Mouse (Mus musculus): ENCODE data around the gene Ttll8. TPM values are rescaled to one million over a fixed set of nuclear protein-coding genes. Genes with fewer than 3 reads are reported as not detected.

The Ttll8 gene
- polyA plus RNA-seq, 1 experiment from 2014 or later: 0.13 TPM

DNA sequence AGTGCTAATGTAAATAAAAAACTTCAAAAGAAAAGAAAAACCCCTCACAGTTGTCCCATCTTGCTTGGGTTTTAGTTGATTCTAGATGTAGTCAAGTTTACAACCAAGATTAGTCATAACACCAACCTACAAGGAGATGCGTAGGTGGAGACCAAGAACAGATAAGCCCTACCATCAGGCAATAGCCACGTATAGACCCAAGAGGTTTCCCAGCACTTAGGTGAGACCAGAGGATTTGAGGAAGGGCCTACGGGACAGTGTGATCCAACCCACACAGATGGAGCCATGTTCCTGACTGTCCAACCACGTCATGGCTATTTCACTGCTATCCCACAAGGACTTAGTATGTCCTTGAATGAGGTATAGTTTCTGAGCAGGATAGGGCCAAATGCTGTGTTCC lies 18.1 kb upstream of the Ttll8 start:
- Histone ChIP-seq H3K27ac (ENCODE audit: low read depth, low read length) (no peak overlapping the region), H3K27me3 (replicated peaks; ENCODE audit: control insufficient read depth, insufficient read depth, low read length) (no peaks in the 10 kb centered on the region), H3K9ac (ENCODE audit: low read depth, low read length) (no peak overlapping the region), H3K4me1 (ENCODE audit: control insufficient read depth, insufficient read depth, low read depth, low read length) (no peaks in the 10 kb centered on the region), H3K9me3 (ENCODE audit: control insufficient read depth, low read length) (no peaks in the 10 kb centered on the region), H3K4me2 (ENCODE audit: low read length) (no peak overlapping the region), H3K4me3 (ENCODE audit: low read length) (no peak overlapping the region), H3K36me3 (ENCODE audit: control insufficient read depth, insufficient read depth, low read length) (no peaks in the 10 kb centered on the region)
- ATAC-seq: no peak
- WGBS: 94% methylated on average over 4 of the region's 4 CpGs

DNA sequence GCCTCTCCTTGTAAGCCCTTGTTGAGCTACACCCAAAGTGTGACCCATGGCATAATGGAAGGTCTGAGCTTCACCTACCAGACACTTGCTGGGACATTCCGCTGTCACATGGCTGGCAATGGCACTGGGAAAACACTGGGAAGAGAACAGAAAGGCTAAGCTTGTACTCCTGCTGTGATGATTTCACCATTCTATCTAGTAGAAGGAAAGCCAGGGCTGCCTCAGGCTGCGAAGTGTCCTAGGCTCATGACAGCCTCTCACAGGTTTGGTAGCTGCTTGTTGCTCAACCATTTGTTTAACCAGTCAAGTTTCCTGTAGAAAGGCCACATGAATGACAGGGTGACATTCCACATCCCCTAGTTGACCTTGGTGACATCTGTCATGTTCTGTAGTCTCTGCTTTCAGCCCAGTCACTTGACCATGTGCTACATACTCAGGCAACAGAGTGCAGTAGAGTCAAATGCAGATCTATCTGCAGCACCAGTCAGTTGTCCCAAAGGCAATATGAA lies 9.9 kb upstream of the Ttll8 start:
- WGBS: 91% methylated on average over 2 of the region's 2 CpGs
- H3K9me3 ChIP-seq (ENCODE audit: control insufficient read depth, low read length): no peaks in the 10 kb centered on the region
- no peaks in the 10 kb centered on the region for H3K36me3 ChIP-seq (ENCODE audit: control insufficient read depth, insufficient read depth, low read length)
- ATAC-seq: no peak
- H3K4me1 ChIP-seq (ENCODE audit: control insufficient read depth, insufficient read depth, low read depth, low read length): no peaks in the 10 kb centered on the region
- no peak overlapping the region for H3K4me2 ChIP-seq (ENCODE audit: low read length)
- no peak overlapping the region for H3K9ac ChIP-seq (ENCODE audit: low read depth, low read length)
- no peak overlapping the region for H3K27ac ChIP-seq (ENCODE audit: low read depth, low read length)
- H3K27me3 ChIP-seq (replicated peaks; ENCODE audit: control insufficient read depth, insufficient read depth, low read length): no peaks in the 10 kb centered on the region
- H3K4me3 ChIP-seq (ENCODE audit: low read length): no peak overlapping the region

DNA sequence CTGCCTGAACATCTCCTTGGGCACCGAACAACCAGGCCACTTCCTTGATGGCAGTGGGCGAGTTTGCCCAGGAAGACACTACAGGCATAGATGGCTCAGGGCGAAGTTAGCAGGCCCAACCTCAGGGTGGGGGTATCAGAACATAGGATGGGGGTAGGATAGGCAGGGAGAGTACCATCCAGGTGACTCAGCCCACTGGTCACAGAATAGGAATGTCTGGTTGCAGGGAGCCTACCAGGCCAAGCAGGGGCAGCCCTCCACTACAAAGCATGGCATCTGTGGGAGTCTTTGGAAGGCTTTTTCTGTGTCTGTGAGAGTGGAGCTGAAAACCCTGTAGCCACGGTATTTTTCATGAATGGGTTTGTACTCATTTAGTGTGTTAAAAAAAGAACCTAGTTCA lies 3.3 kb upstream of the Ttll8 start:
- WGBS: 86% methylated on average over 4 of the region's 4 CpGs
- Histone ChIP-seq H3K27me3 (replicated peaks; ENCODE audit: control insufficient read depth, insufficient read depth, low read length) (peaks cover 6% of the 10 kb centered on the region; the same call in 1 of the 2 replicates), H3K27ac (ENCODE audit: low read depth, low read length) (no peak overlapping the region), H3K4me2 (ENCODE audit: low read length) (no peak overlapping the region), H3K4me1 (ENCODE audit: control insufficient read depth, insufficient read depth, low read depth, low read length) (peaks cover 5% of the 10 kb centered on the region), H3K9me3 (ENCODE audit: control insufficient read depth, low read length) (no peaks in the 10 kb centered on the region), H3K9ac (ENCODE audit: low read depth, low read length) (no peak overlapping the region), H3K36me3 (ENCODE audit: control insufficient read depth, insufficient read depth, low read length) (no peaks in the 10 kb centered on the region), H3K4me3 (ENCODE audit: low read length) (no peak overlapping the region)
- no peak for ATAC-seq

DNA sequence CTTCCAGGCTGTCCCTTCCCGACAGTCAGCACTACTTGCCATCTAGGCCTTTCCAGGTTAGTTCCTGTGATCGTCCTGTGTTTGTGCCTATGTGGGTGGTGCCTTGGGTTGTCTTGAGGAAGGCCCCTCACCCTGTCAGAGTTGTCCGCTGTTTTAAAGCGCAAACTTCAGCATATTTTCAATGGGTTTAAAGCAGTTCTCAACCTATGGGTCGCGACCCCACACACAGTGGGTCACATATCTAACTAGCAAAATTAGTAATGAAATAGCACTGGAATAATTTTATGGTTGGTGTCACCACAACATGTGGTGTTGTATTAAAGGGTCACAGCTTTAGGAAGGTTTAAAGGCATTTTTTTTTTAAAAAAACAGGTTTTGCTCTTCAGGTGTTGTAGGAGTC lies 1.1 kb upstream of the Ttll8 start:
- ATAC-seq: no peak
- 85% methylated on average over 6 of the region's 6 CpGs for WGBS

DNA sequence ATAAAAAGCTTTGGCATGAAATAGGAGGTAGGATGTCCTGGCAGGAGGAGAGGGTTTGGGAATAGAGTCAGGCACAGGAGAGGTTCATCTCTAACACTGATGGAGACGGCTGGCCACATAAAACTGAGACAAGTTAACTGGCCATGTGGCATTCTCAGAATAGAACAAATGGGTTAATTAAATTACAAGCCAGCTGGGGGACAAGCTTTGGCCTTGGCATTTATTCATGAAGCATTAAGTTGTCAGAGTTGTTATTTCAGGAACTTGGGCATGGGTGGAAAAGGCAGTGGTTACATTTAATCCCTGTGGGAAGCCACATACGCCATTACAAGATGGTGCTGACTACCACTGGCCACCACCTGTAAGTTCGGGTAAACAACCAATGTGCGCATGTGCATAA lies 3.0 kb downstream of the Ttll8 start:
- WGBS: 82% methylated on average over 4 of the region's 4 CpGs
- H3K4me1 ChIP-seq (ENCODE audit: control insufficient read depth, insufficient read depth, low read depth, low read length): peaks cover 5% of the 10 kb centered on the region
- H3K4me2 ChIP-seq (ENCODE audit: low read length): no peak overlapping the region
- no peaks in the 10 kb centered on the region for H3K9me3 ChIP-seq (ENCODE audit: control insufficient read depth, low read length)
- no peaks in the 10 kb centered on the region for H3K36me3 ChIP-seq (ENCODE audit: control insufficient read depth, insufficient read depth, low read length)
- ATAC-seq: no peak
- no peak overlapping the region for H3K9ac ChIP-seq (ENCODE audit: low read depth, low read length)
- no peak overlapping the region for H3K4me3 ChIP-seq (ENCODE audit: low read length)
- H3K27ac ChIP-seq (ENCODE audit: low read depth, low read length): no peak overlapping the region
- peaks cover 5% of the 10 kb centered on the region; the same call in 1 of the 2 replicates for H3K27me3 ChIP-seq (replicated peaks; ENCODE audit: control insufficient read depth, insufficient read depth, low read length)

More for the DNA sequence above, 1.1 kb upstream of the Ttll8 start:
- Histone ChIP-seq H3K36me3 (ENCODE audit: control insufficient read depth, insufficient read depth, low read length) (no peaks in the 10 kb centered on the region), H3K4me3 (ENCODE audit: low read length) (no peak overlapping the region), H3K9me3 (ENCODE audit: control insufficient read depth, low read length) (no peaks in the 10 kb centered on the region), H3K27ac (ENCODE audit: low read depth, low read length) (no peak overlapping the region), H3K9ac (ENCODE audit: low read depth, low read length) (no peak overlapping the region), H3K4me2 (ENCODE audit: low read length) (no peak overlapping the region), H3K4me1 (ENCODE audit: control insufficient read depth, insufficient read depth, low read depth, low read length) (peaks cover 5% of the 10 kb centered on the region), H3K27me3 (replicated peaks; ENCODE audit: control insufficient read depth, insufficient read depth, low read length) (peaks cover 6% of the 10 kb centered on the region; the same call in 1 of the 2 replicates)

DNA sequence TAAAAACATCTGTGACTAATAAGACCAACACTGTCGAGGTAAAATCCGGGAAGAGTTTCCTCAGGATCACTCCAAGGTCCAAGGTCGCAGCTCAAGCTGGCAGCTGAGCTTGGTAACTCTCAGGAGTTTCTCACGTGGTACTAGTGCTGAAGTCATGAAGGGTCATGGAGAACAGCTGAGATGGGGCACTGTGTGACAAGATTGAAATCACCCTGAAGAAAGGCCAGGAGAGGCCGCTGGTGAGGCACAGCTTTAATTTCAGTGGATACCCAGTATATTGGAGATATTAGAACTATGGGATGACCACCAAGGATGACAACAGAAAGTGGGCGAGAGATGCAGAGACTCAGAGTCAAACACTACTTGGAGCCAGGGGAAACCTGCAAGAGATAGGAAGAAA lies 7.4 kb downstream of the Ttll8 start:
- Histone ChIP-seq H3K36me3 (ENCODE audit: control insufficient read depth, insufficient read depth, low read length) (no peaks in the 10 kb centered on the region), H3K27ac (ENCODE audit: low read depth, low read length) (no peak overlapping the region), H3K4me2 (ENCODE audit: low read length) (no peak overlapping the region), H3K27me3 (replicated peaks; ENCODE audit: control insufficient read depth, insufficient read depth, low read length) (no peaks in the 10 kb centered on the region), H3K4me3 (ENCODE audit: low read length) (no peak overlapping the region), H3K9me3 (ENCODE audit: control insufficient read depth, low read length) (no peaks in the 10 kb centered on the region), H3K9ac (ENCODE audit: low read depth, low read length) (no peak overlapping the region), H3K4me1 (ENCODE audit: control insufficient read depth, insufficient read depth, low read depth, low read length) (no peaks in the 10 kb centered on the region)
- no peak for ATAC-seq
- WGBS: 58% methylated on average over 6 of the region's 6 CpGs

DNA sequence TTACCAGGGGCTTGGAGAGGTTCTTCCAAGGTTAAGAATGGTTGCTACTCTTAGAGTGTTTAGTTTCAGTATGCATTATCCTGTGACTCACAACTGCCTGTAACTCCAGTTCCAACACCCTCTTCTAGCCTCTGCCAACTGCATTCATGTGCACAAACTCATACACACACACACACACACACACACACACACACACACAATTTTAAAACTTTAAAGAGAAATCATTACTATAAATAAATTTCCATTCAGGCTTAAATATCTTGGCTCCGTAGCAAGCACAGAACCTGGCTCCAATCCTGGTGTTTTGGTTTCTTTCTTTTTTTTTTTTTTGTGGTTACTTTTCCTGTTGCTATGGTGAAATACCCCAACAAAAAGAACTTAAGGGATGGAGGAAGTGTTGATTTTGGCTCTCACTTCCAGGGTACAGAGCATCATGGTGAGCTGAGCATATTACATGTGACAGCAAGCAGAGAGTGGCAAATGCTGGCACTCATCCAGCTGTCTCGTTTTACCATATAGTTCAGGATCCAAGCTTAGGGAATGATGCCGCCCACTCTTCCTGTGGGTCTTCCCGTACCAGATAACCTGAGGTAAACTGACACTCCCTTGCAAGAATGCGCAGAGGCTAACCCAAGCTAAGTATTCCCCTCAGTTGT lies 10.2 kb downstream of the Ttll8 start:
- Histone ChIP-seq H3K9me3 (ENCODE audit: control insufficient read depth, low read length) (no peaks in the 10 kb centered on the region), H3K36me3 (ENCODE audit: control insufficient read depth, insufficient read depth, low read length) (no peaks in the 10 kb centered on the region), H3K27me3 (replicated peaks; ENCODE audit: control insufficient read depth, insufficient read depth, low read length) (no peaks in the 10 kb centered on the region), H3K9ac (ENCODE audit: low read depth, low read length) (no peak overlapping the region), H3K4me1 (ENCODE audit: control insufficient read depth, insufficient read depth, low read depth, low read length) (no peaks in the 10 kb centered on the region), H3K4me2 (ENCODE audit: low read length) (no peak overlapping the region), H3K4me3 (ENCODE audit: low read length) (no peak overlapping the region), H3K27ac (ENCODE audit: low read depth, low read length) (no peak overlapping the region)
- ATAC-seq: no peak
- 78% methylated on average over 5 of the region's 5 CpGs for WGBS

DNA sequence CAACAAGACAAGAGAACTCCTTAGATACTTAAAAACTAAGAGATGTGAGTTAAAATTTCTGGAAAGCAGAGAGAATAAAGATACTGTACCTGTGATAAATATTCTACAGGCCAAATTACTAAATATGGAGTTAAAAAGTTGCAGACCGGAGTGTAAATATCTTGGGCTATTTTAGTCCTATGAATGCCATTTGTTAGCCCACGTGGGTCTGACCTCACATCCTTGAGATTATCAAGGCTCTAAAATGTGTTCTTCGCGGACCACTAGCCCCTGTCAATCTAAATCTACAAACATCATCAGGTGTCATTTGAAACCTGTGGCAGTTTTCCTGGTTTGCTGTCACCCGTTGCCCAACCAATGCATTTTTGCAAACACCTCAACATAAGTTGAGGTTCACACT lies 11.4 kb downstream of the Ttll8 start:
- H3K36me3 ChIP-seq (ENCODE audit: control insufficient read depth, insufficient read depth, low read length): no peaks in the 10 kb centered on the region
- no peak for ATAC-seq

DNA sequence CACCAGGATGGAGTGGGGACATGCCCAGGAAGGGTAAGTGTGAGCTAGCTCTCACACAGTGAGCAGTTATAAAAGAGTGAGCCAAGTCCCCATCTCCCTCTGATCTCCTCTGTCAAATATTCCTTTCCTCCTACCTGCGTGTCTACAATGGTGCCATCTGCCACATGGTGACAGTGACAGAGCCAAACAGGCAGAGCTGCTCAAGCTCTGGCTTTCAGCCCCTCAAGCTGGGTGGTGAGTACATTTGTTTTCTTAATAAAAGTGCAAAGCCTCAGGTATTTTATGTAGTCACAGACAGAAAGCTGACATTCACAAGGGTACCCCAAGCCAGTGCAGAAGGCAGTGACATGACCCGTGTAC lies 16.9 kb downstream of the Ttll8 start:
- Histone ChIP-seq H3K27me3 (replicated peaks; ENCODE audit: control insufficient read depth, insufficient read depth, low read length) (no peaks in the 10 kb centered on the region), H3K4me1 (ENCODE audit: control insufficient read depth, insufficient read depth, low read depth, low read length) (no peaks in the 10 kb centered on the region), H3K27ac (ENCODE audit: low read depth, low read length) (no peak overlapping the region), H3K36me3 (ENCODE audit: control insufficient read depth, insufficient read depth, low read length) (no peaks in the 10 kb centered on the region), H3K4me2 (ENCODE audit: low read length) (no peak overlapping the region), H3K4me3 (ENCODE audit: low read length) (no peak overlapping the region), H3K9me3 (ENCODE audit: control insufficient read depth, low read length) (no peaks in the 10 kb centered on the region), H3K9ac (ENCODE audit: low read depth, low read length) (no peak overlapping the region)
- WGBS: 75% methylated on average over 2 of the region's 2 CpGs
- no peak for ATAC-seq

More for the DNA sequence above, 11.4 kb downstream of the Ttll8 start:
- Histone ChIP-seq H3K4me3 (ENCODE audit: low read length) (no peak overlapping the region), H3K4me2 (ENCODE audit: low read length) (no peak overlapping the region), H3K9me3 (ENCODE audit: control insufficient read depth, low read length) (no peaks in the 10 kb centered on the region), H3K9ac (ENCODE audit: low read depth, low read length) (no peak overlapping the region), H3K27ac (ENCODE audit: low read depth, low read length) (no peak overlapping the region), H3K27me3 (replicated peaks; ENCODE audit: control insufficient read depth, insufficient read depth, low read length) (no peaks in the 10 kb centered on the region), H3K4me1 (ENCODE audit: control insufficient read depth, insufficient read depth, low read depth, low read length) (no peaks in the 10 kb centered on the region)
- WGBS: 86% methylated on average over 5 of the region's 5 CpGs
